Mouse (Mus musculus) spleen, adult 2 months (tissue): ENCODE results near the gene Gm45213.

Experiments
- CTCF ChIP-seq: fragments of 200-500 bp; IDR thresholded peaks from 2 replicates; pipeline ENCODE4 v1.5.1; 2011; ENCODE audit warnings: mild to moderate bottlenecking, inconsistent platforms; ENCODE audit not compliant: insufficient read depth, insufficient read length, insufficient replicate concordance; ENCODE audit errors: extremely low read depth
- POLR2A ChIP-seq: fragments of 200-500 bp; IDR thresholded peaks from 2 replicates; pipeline ENCODE4 v1.6.1; 2011; ENCODE audit warnings: low read depth, low read length, inconsistent platforms

DNA sequence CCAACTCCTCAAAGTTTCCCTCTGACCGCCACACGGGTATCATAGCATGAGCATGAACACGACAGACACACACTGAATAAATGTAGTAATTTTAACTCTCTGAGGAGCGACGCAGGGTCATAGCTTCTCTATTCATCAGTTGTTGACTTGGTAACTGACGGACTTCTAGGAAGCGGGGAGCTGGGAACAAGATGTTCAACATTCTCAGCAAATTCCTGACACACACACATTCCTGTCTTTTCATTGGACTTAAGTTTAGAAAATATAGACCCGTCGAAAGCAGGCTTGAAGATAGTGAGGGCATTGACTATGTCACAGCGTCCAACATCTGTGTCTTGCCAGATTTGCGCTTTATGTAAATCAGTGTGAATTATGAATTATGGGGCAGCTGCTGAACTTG, 63.8 kb downstream of the Gm45213 start:
- no peak for TF ChIP-seq CTCF
- TF ChIP-seq POLR2A = no peak
